Mouse (Mus musculus): ENCODE results near the gene Slc29a1.

Gene Slc29a1

DNA sequence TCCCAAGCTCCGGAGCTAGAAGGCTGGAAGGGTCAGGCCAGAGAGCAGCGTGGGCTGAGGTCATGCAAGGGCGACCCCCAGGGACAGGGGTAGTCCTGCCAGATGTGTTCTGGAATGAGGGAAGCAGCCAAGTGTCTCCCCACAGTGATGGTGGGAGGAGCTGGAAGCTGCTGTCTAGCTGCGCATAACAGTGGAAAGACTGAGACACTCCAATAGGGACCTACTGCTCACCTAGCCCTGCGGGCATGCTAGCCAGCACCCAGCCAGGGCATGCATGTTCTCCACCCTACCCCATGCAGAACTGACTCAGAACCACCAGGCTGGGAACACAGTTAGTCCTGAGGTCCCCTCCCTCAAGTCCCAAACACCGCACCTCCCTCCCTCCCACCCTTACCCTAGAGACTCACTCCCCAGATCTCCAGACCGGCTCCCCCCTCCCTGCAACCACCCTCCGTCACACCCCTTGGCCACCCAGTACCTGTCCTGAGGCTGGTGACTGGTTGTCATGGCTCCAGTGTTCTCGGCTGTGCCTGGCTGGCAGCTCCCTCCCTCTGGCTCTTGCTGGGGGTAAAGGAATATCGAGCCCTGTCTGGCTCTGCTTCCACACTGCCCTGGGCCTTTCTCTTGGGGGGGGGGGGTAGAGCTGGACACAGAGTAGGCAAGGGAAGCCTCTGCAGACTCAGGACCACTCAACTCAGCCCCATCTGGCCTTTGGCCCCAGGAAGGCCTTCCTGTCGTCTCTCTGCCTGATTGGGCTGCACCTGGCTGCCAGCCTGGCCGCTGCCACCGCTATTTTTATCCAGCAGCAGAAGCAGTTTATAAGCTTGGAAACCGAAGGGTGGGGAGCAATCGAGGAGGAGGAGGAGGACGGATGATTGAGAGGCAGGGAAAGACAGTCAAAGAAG lies 7.5 kb downstream of the Slc29a1 start:
- in situ Hi-C loops (cut with MboI; ENCODE audit: low sequenced_read_pairs), result no loop called here

DNA sequence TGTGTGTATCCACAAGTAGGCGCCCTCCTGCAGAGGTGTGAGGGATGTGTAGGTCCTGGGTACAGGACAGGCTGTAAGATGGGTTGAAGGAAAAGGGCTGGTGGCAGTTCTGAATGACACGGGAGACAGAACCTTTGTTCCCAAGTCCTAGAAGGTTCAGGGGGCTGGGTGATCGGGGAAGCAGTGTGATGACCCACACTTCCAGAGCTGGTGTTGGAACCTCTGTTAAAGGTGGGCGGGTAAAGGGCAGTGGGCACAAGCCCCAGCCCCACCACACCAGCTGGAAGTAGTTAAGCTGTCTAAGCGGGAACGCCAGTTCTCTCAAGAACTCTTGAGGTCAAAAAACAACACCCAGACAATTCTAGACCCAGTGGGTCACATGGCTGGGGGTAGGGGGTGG lies 9.0 kb downstream of the Slc29a1 start:
- in situ Hi-C loops (cut with MboI; ENCODE audit: low sequenced_read_pairs), result no loop called here

DNA sequence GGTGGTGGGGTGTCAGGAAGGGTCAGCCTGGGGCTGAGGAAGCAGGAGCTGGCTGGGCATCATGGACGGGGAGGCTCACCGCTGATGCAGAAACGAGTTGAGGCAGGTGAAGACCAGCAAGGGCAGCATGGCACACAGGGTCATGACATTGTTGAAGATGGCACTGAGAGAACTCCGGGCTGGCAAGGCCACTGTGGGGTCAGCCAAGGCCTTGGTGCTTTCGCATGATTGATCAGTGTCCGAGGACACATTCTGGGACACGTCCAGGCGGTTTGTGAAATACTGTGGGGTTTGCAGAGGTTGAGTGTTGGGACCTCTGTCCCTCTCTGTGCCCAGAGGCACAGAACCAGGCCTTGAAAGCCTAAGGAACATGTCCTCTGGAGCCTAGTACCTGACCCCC lies 9.6 kb downstream of the Slc29a1 start:
- in situ Hi-C loops (cut with MboI; ENCODE audit: low sequenced_read_pairs), result no loop called here

DNA sequence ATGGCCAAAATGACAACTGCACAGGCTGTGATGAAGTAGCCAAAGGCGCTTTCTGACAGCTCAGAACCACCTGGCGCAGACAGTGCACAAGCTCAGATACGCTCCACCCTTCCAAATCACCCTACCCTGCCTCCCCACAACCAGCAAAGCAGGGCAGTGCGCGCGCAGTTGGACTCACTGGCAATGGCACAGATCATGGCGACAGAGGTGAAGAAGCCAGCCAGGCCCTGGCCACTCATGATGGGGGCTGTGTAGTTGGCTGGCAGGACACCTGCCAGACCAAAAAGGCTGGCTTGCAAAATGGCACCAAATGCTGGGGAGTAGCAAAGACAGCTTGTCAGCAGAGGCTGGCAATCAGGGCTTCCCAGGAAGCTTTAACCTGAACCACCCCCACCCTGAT lies 10.2 kb downstream of the Slc29a1 start:
- in situ Hi-C loops (cut with MboI; ENCODE audit: low sequenced_read_pairs), result no loop called here

DNA sequence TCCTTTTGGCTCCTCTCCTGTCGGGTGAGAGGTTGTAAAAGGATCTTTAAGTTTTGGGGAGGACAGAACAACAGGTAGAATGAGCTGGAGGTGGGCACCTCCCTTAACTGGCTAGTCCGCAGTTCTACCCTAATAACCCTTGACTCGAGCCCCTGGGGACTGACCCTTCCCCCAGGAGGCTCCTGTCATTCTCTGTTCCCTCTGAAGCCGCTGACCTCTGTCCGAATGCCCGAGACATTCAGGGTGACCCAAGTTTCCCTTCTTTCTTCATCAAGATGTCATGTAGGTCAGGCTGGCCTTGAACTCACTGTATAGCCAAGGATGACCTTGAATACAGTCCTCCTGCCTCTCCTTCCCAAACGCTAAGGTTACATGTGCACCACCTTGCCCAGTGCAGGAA lies 11.0 kb downstream of the Slc29a1 start:
- in situ Hi-C loops (cut with MboI; ENCODE audit: low sequenced_read_pairs), result no loop called here

DNA sequence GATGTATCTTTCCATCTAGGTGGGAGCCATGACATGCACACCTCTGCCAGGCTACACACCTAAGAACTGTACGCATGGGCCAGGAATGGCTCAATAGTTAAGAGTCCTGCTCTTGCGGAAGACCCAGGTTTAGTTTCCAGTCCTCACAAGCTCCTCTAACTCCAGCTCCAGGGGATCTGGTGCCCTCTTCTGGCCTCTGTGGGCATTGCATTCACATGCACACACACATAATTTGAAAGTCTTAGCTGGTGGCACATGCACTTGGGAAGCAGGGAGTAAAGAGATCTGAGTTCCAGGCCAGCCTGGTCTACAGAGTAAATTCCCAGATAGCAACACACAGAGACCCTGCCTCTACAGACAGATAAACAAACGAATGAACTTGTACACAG lies 13.0 kb downstream of the Slc29a1 start:
- in situ Hi-C loops (cut with MboI; ENCODE audit: low sequenced_read_pairs), result no loop called here

DNA sequence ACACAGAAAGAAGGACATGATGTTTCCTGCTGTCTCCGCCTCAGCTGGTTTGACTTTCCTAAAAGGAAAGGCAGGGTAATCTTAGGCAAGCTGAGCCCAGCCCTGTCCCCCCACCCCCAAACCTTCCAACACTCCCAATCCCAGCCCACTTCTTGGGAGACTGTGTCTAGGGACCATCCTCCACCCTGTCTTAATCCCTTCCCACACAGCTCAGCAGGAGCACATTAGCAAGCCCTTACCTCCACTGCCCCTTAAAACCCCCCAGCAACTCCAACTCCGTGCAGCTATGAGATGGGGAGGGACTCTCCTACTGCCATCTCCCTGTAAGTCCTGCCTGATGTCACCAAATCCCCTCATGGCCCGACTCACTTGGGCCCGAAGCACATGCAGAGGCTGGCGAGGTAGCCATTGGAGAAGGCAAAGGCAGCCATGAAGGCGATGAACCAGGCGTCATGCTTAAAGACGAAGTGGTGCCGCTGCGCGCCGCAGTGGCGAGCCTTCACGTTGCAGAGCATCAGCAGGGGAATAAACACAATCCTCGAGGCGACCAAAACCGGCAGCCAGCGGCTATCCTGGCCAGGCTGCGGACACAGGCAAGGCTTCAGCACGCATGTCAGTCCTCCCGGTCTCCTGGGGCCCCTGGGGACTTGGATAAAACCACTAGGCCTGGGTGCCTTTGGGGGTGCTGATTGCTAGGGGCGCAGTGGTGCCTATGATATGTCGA lies 13.5 kb downstream of the Slc29a1 start:
- in situ Hi-C loops (cut with MboI; ENCODE audit: low sequenced_read_pairs), result no loop called here

DNA sequence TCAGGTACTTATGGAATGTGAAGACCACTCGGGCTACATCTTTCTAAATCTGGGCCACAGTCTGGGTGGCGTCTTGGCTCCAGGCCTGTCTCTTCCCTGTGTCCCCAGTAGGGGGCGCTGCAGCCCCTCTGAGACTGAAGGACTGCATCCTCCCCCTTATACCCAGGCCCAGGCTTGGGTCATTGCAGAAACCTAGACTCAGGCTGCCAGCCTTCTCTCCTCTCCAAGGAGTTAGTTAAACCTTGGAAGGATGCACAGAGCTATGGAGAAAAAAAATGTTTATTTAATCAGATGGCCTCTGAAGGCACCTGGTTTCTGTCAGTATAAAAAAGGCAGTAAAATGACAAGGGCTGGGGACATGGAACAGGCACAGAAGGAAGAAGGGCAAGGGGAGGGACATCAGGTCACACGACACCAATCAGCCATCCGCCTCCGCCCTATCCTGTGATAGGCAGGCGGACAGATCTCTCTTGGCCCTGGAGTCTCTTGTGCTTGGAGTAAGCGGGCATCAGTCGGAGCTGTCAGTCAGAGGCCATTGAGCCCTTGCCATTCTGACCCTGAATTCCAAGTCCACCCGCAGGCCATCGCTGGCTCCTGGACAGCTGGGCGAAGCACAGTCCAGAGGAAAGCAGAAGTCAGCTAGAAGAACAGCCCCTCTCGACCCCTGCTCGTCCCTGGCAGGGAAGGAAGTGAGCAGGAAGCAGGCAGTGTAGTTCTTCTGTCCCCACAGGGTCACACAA lies 14.3 kb downstream of the Slc29a1 start:
- in situ Hi-C loops (cut with MboI; ENCODE audit: low sequenced_read_pairs), result no loop called here

DNA sequence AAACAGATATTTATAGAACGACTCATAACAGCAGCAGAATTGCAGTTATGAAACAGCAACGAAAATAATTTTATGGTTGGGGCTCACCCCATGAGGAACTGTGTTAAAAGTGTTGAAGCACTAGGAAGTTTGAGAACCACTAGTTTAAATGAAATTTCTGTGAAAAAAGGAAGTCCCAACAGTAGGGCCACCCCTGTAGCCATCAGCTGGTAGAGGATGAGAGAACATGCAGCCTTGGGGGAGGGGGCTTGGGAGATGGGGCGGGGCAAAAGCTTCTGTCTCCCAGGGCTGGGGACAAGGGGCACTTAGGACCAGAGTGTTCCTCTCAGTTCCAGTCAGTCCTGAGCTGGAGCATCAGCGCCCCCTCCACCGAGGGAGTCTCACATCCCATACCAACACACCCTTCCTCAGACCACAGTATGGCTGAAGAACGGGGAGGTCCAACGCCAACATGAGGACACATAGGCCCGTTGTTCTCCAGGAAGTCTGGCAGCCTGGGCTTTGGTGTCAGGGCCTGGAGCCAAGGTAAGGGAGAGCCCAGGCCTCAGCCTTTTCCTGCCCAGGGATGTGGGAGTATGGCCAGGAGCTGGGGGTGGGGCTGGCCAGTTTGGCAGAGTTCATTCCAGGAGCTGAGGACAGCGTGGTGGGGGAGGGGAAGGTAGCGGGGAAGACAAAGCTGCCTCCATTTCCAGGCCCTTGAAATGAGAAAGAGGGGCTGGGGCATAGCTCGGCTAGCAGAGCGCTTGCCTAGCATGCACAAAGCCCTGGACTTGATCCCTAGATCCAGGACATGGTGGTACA lies 15.1 kb downstream of the Slc29a1 start:
- in situ Hi-C loops (cut with MboI; ENCODE audit: low sequenced_read_pairs), result no loop called here

DNA sequence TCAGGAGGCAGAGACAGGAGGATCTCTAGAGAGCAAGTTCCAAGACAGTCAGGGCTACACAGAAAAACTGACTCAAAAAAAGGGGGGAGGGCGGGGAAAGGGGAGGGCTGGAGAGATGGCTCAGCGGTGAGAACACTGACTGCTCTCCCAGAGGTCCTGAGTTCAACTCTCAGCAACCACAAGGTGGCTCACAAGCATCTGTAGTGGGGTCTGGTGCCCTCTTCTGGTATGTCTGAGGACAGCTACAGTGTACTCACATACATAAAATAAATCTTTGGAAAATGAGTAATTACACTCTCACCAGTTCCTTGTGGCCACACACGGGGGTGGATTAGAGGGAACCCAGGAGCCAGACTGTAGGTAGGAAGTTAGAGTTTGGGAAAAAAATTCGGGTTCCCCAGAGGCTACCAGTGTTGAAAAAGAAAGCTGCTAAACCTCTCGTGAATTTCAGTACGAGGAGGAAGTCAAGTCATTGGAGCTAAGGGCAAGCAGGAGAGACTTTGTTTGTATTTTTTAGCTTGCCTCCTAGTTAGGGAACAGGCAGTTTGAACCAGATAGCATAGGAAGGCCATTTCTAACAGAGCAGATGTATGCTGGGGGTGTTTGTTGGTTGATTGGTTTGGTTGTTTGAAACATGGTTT lies 16.6 kb downstream of the Slc29a1 start:
- in situ Hi-C loops (cut with MboI; ENCODE audit: low sequenced_read_pairs), result no loop called here

DNA sequence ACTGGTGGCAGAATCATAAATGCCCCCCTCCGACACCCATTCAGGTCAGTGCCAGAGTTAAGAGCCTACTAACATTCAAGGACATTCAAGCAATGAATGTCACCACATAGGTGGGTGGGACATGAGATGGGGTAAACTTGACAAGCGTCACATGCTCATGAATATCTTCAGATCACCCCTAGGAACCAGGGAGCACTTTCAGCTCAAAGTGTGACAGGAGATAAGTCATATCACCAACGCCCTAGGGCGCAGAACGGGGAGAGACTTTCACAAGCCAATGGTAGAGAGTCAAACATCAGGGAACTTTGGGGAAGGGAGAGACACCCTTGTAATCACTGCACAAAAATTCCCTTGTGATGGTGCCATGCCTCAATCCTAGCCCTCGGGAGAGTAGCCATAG lies 17.2 kb downstream of the Slc29a1 start:
- in situ Hi-C loops (cut with MboI; ENCODE audit: low sequenced_read_pairs), result no loop called here

DNA sequence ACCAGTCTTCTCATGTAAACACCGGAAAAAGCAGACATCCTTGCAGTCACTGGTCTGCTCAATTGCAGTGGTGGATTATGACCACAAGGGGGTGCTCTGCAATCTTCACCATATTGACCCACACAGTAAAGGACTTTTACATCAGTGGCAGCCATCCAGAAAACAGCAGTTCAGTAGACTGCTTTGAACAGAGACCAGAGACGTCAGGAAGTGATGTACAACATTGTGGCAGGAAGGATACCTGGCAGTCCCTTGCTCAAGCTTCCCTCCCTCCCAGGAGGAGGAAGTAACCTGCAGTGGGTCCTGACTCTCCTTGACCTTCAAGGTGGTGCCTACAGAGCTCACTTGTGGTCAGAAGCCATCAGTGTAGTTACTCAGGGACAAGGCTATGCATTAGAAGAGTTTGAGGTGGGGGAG lies 17.8 kb downstream of the Slc29a1 start:
- in situ Hi-C loops (cut with MboI; ENCODE audit: low sequenced_read_pairs), result no loop called here

DNA sequence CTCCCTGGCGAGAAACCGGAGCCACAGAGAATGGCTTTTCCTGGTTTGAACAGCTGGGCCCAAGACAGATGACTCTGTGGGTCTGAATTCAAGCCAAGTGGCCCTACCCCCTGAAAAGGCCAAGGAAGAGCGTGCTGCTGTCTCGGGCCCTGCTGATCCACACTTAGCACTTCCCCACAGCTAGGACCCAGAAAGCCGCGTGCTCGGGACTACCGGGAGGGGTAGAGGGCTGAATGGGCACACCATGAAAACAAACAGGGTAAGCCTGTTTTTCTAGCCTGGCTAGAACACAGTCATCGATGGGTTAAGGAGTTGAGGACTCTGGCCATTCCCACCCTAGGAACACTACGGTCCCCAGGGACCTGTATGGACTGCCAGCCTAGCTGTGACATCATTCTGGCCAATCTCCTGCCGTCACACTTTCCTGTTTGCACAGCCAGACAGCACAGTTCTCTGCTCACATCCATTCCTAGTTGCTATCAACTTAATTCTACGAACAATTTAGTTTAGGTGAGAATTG lies 18.4 kb downstream of the Slc29a1 start:
- in situ Hi-C loops (cut with MboI; ENCODE audit: low sequenced_read_pairs), result no loop called here

DNA sequence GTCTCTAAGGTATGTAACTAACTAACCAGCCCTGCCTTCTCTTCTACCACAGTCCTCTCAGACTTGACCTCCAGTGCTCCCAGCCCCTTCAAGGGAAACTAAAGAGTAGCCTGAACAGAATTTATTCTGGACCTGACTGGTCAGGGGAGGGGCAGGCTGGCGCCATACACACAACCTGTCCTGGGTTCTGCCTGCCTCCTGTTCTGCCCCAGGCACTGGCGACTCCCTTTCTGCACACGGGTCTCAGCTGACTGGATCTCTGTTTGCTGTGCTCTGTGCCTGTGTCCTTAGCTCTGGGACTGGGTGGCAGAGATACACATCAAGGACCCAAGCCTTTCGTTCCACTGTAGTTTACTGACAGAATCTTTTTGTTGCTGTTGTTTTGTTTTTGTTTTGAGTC lies 19.9 kb downstream of the Slc29a1 start:
- in situ Hi-C loops (cut with MboI; ENCODE audit: low sequenced_read_pairs), result no loop called here

DNA sequence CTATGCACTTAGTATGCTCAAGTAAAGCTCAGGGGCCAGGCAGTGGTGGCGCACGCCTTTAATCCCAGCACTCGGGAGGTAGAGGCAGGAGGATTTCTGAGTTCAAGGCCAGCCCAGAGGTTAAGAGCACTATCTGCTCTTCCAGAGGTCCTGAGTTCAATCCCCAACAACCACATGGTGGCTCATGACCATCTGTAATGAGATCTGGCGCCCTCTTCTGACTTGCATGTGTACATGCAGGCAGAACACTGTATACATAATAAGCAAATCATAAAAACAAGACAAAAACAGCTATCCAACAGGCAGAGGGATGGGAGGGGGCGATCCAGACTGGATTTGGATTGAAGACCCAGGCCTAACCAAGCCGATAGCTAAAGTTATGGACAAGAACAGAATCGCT lies 20.6 kb downstream of the Slc29a1 start:
- in situ Hi-C loops (cut with MboI; ENCODE audit: low sequenced_read_pairs), result no loop called here

DNA sequence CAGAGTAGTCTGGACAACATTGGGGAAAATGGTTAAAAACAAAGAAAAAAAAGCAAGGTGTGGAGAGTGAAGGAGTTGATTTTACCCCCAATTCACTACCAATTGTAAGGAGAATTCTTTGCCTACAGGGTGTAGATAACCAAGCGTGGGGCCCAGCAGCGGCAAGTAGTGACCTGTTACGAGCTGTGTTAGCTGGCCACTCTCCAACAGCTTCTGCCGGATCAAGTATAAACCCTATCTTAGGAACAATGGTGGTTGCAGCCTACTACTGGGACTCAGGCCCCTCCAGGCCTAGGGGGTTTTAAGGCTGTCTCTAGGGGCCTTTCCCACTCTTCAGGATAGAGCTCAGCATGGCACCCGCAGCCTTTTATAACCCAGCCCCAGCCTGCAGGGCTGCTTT lies 21.2 kb downstream of the Slc29a1 start:
- in situ Hi-C loops (cut with MboI; ENCODE audit: low sequenced_read_pairs), result no loop called here

DNA sequence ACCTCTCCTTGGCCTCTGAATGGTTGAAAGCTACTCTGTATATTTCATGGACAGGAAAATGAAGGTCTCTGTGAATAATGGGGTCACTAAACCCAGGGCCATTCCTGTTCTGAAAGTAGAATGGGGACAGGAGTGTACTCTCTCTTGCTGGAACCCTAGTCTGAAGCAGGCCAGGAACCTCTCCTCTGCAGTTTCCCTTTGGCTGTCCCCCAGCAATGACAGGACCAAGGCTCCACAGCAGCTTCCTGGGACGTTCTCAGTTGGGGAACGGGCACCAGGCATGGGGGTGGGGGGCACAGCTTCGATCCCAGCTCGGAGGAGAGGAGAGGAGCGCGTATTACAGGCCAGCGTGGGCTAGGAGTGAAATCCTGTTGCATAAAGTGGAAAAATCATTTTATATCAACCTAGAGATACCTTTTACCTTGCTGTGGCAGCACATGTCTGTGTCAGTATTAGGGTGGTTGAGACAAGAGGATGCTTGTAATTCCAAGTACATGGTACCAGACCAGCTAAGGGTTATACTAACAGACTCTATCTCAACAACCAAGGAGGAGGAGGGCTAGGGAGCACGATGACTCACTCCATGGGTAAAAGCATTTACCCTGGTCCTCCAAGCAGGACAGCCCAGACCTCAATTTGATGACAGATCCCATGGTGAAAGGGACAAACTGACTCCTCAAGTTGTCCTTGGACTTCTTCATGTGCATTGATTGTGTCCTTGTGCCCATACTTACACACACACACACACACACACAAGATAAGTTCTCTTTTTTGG lies 24.1 kb downstream of the Slc29a1 start:
- in situ Hi-C loops (cut with MboI; ENCODE audit: low sequenced_read_pairs), result no loop called here

DNA sequence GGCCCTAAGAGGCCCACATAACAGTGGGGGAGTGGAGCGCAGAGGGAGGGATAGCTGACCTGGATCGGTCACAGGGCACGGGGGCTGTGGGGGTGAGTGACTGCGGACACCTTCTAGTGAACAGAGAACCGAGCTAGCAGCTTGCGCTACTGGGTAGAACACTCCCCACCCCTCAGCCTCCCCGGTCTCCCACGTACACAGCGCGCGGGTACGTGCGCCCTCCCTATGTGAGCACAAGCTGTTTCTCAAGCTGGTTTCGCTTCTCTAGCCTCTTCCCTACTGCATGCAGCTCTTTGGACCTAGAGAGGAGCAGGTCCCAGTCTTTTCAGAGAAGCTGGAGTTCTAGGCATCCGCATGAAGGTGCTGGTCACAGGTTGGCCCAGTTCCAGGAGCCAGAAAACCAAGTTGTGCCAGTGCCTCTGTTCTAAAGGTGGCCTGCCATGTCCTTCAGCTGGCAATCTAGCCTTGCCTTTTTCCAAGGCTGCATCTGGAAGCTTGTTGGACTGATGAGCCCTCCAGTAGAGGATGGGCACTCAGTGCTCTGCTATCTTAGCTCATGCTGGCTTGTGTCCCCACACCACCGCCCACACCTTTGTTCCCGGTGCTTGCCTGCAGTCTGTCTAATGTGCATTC lies 25.2 kb downstream of the Slc29a1 start:
- in situ Hi-C loops (cut with MboI; ENCODE audit: low sequenced_read_pairs), result no loop called here

DNA sequence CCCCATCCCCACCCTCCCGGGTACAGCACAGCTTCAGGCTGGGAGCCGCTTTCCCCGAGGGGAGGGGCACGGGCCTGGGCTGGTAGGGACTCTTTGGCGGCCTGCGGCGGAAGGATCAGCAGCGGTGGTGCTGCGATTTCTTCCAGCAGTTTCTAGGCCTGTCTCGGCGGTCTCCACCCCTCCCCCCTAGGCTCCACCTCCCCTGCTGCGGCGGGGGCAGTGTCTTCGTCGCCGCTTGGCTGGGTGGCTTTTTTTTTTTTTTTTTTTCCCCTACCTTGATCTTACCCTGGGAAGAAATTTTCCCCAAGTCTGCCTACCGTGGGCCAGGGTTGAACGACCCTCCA lies 25.7 kb downstream of the Slc29a1 start:
- in situ Hi-C loops (cut with MboI; ENCODE audit: low sequenced_read_pairs), result no loop called here

Data from CH12F3 (cell line).